Mouse (Mus musculus) kidney, adult 8-10 months (tissue): ENCODE results near the gene Ptpn23.
A peak's percentile ranks its signal among the peaks of the same experiment; 100 is the strongest.
"Not testable (repeated sequence)": the region's sequence is repeated elsewhere in the genome, so short reads cannot be mapped to it uniquely, and the experiment has no call there.

Source experiments
- DNase-seq, 2 experiments: peaks; one replicate each; pipeline ENCODE4 v3.0.0; 2022

The Ptpn23 gene

GRCm38 (mm10) chr9:110381292-110381691 is 26.7 kb downstream of the Ptpn23 start:
- DNase-seq: no peak

- DNase-seq: no peak
Measured at GRCm38 (mm10) chr9:110380662-110381061, 27.4 kb downstream of the Ptpn23 start.

GRCm38 (mm10) chr9:110379361-110379760 is 28.7 kb downstream of the Ptpn23 start:
- no peak for DNase-seq

GRCm38 (mm10) chr9:110377655-110378054 is 30.4 kb downstream of the Ptpn23 start:
- DNase-seq: not testable (repeated sequence)

- no peak for DNase-seq
Measured at GRCm38 (mm10) chr9:110375668-110376067, 32.3 kb downstream of the Ptpn23 start.

- no peak for DNase-seq
Measured at GRCm38 (mm10) chr9:110373871-110374270, 34.1 kb downstream of the Ptpn23 start.

- no peak for DNase-seq
Measured at GRCm38 (mm10) chr9:110369860-110370259, 38.2 kb downstream of the Ptpn23 start.

GRCm38 (mm10) chr9:110366746-110367145 is 41.3 kb downstream of the Ptpn23 start:
- no peak for DNase-seq

GRCm38 (mm10) chr9:110362337-110362736 is 45.7 kb downstream of the Ptpn23 start:
- DNase-seq: no peak

- DNase-seq: no peak
Measured at GRCm38 (mm10) chr9:110361299-110361698, 46.7 kb downstream of the Ptpn23 start.

- DNase-seq: no peak
Measured at GRCm38 (mm10) chr9:110358341-110358740, 49.7 kb downstream of the Ptpn23 start.

- DNase-seq: no peak
Measured at GRCm38 (mm10) chr9:110351932-110352632, 55.9 kb downstream of the Ptpn23 start.

GRCm38 (mm10) chr9:110351350-110351749 is 56.7 kb downstream of the Ptpn23 start:
- no peak for DNase-seq

- DNase-seq: peak; percentile 34 to 52
Measured at GRCm38 (mm10) chr9:110350612-110351011, 57.4 kb downstream of the Ptpn23 start.

GRCm38 (mm10) chr9:110350188-110350587 is 57.8 kb downstream of the Ptpn23 start:
- no peak for DNase-seq

GRCm38 (mm10) chr9:110348899-110349298 is 59.1 kb downstream of the Ptpn23 start:
- no peak for DNase-seq

- DNase-seq: no peak
Measured at GRCm38 (mm10) chr9:110345057-110345739, 62.8 kb downstream of the Ptpn23 start.

GRCm38 (mm10) chr9:110343805-110344204 is 64.2 kb downstream of the Ptpn23 start:
- peak in 1 of 2 experiments; percentile 12 for DNase-seq

GRCm38 (mm10) chr9:110342008-110342407 is 66.0 kb downstream of the Ptpn23 start:
- DNase-seq: no peak

GRCm38 (mm10) chr9:110340037-110340750 is 67.8 kb downstream of the Ptpn23 start:
- DNase-seq: no peak
